Mouse (Mus musculus) cortical plate, adult 2 months (tissue): Measurements from ENCODE around the gene Kif28.

Source experiments
- CTCF ChIP-seq: fragments of 200-500 bp; IDR thresholded peaks from 2 replicates; pipeline ENCODE4 v1.5.1; 2011; ENCODE audit warnings: mild to moderate bottlenecking, control low read depth, low read length; ENCODE audit not compliant: insufficient read depth; ENCODE audit errors: extremely low read depth
- POLR2A ChIP-seq: fragments of 200-500 bp; IDR thresholded peaks from 2 replicates; pipeline ENCODE4 v1.6.1; 2011; ENCODE audit warnings: mild to moderate bottlenecking, low read length, control low read depth; ENCODE audit not compliant: insufficient read depth; ENCODE audit errors: extremely low read depth

GRCm38 (mm10) chr1:179649324-179649723 lies 95.7 kb downstream of the Kif28 start:
- TF ChIP-seq POLR2A (no peak), CTCF (no peak)
